Mouse (Mus musculus): Measurements from ENCODE around the gene Itgb4.

The Itgb4 gene

GRCm38 (mm10) chr11:116028177-116028865, 53.8 kb downstream of the Itgb4 start:
- DNase-seq (ENCODE audit: low read depth), result no peak

DNA sequence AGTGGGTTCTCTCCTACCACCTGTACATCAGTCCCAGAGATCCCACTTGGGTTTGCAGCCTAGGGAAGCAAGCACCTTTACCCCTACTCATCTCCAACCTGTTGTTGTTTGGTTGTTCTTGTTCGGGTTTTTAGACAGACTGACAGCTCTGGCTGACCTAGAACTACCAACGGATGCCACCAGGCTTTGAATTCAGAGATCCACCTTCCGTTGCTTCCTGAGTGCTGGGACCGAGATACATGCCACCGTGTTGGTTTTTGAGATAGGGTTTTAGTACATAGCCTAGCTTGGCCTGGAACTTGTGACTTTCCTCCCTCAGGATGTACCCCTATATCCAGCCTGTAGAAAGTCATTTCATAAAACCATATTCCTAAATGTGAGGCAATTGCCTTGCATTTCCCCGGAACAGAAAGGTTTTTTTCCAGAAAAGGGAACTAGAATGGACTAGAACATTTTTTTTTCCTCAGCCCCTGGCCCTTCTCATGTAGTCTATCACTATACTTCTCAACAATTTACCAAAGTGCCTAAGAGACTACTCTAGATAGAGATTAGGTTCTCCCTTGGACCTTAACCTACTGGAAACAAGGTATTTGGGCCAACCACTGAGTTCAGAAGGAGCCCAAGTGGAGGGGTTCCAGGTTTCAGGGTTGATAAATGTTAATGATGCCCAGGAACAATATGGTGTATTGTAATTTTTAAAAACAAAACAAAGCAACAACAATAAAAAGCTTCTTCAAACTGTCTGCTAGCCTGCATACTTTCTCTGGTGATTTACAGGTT, 54.8 kb downstream of the Itgb4 start:
- no peak for DNase-seq (ENCODE audit: low read depth)

GRCm38 (mm10) chr11:116030088-116030897, 55.8 kb downstream of the Itgb4 start, which contains the start of gene Unk:
TSS of gene Unk (plus strand) at chr11:116030322.
- peak; percentile 98 for DNase-seq (ENCODE audit: low read depth)

DNA sequence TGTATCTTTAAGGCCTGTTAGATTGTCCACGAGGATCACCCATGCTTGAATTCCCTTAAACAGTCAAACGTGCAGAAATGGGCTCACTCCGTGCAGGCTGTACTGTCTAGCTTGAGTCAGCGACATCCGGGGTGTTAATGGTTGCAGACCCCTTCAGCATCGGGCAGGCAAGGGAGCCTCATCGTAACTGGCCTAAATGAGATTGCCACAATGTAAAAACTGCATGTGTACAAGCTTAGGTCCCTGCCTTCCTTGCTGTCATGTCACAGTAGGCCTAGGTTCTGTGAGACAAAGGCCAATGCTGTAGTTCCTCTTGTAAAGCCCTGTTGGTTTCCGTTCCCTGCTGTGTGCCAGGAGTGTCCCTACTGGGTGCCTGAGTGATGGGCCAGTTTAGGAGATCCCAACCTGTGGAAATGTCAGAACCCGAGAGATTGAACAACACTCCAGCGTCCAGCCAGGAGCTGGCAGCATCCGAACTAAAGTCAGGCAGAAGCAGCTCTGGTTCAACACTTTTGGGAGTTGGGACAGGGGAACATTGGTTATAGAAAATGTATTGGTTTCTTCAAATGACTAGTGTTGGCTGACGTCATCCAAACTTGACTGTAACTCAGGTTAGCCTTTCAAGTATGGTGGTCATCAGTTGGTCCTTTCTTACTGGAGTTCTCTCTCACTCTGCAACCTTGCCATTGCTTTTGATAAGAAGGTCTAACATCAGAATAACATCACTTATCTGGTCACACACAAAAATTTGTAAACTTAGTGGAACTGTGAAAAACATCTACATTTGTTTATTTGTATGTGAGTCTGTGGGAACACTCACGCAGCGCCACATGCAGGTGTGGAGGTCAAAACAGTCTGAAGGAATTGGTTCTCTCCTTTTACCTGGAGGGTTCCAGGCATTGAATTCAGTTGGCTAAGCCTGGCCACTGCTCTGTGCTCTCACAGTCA, 56.7 kb downstream of the Itgb4 start:
- DNase-seq (ENCODE audit: low read depth), result no peak

- no peak for DNase-seq (ENCODE audit: low read depth)
These were observed 60.1 kb downstream of the Itgb4 start for GRCm38 (mm10) chr11:116034584-116034983.

GRCm38 (mm10) chr11:116036671-116037070, 62.2 kb downstream of the Itgb4 start:
- DNase-seq (ENCODE audit: low read depth), result no peak

DNA sequence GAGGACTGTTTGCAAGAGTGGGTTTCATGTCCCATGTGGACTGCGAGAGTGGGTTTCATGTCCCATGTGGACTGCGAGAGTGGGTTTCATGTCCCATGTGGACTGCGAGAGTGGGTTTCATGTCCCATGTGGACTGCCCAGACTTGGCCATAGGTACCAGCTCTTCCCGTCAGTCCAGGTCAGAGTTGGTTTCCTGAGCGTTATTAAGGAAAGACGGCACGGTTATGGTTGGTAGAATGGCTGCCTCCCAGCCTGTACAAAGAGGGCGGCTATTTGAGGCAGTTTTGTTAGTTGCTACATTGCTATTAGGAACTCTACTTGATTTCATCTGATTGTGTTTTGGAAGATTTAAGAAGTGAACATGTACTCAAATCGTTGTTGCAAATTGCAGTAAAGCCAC, 63.3 kb downstream of the Itgb4 start:
- no peak for DNase-seq (ENCODE audit: low read depth)

DNA sequence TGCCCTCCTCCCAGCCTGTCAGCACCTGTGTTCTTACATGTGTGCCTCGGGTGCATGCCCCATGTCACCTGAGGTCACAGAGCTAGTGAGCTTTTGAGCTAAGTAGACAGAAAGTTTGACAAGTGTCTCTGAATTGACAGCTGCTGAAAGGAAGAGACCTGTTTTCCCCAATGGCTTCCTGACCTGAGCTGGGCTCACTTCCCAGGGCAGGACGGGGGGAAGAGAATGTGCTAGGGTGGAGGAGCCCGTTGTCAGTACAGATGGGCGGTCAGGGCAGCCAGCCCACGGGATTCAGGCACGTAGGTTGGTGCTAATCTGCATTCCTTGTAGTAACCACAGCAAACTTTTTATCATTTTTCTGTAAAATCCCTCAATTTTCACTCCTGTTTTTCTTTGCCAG, 66.1 kb downstream of the Itgb4 start:
- DNase-seq (ENCODE audit: low read depth), result no peak

- no peak for DNase-seq (ENCODE audit: low read depth)
These were observed 67.3 kb downstream of the Itgb4 start for GRCm38 (mm10) chr11:116041833-116042232.

GRCm38 (mm10) chr11:116042372-116043138, 68.0 kb downstream of the Itgb4 start:
- DNase-seq (ENCODE audit: low read depth), result no peak

GRCm38 (mm10) chr11:116043286-116043685, 68.8 kb downstream of the Itgb4 start:
- no peak for DNase-seq (ENCODE audit: low read depth)

DNA sequence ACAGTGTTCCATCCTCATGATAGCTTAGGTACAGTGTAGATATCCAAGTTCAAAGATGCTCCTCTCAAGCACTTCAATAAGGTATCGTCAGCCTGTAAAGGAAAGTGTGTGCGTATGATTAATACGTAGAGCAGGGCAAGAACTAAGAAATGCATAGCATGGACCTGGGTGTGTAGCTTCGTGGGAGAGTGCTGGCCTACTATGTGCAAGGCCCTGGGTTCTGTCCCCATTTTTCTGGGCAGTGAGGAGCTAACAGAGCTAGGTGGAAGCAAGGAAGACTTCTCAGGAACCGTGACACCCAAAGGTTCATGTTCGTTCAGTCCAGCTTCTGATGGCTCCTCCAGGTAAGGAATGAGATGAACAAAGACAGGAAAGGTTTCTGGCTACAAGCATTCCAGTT, 70.7 kb downstream of the Itgb4 start:
- no peak for DNase-seq (ENCODE audit: low read depth)

DNA sequence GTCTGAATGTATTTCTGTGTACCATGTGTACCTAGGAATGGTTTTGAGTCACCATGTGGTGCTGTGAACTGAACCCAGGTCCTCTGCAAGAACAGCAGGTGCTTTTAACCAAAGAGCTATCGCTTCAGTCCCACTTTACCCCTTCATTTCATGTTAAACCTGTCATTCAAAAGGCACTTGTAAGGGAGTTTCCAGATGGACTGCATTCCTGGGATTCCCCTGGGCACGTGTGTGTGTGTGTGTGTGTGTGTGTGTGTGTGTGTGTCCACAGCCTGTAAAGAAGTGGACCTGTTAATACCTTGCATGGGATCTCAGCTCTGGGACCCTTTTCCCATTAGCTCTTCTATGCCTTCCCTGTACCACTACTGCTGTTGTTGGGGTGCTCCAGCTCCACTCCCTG, 75.1 kb downstream of the Itgb4 start:
- no peak for DNase-seq (ENCODE audit: low read depth)

- no peak for DNase-seq (ENCODE audit: low read depth)
These were observed 75.7 kb downstream of the Itgb4 start for GRCm38 (mm10) chr11:116050196-116050595.

DNA sequence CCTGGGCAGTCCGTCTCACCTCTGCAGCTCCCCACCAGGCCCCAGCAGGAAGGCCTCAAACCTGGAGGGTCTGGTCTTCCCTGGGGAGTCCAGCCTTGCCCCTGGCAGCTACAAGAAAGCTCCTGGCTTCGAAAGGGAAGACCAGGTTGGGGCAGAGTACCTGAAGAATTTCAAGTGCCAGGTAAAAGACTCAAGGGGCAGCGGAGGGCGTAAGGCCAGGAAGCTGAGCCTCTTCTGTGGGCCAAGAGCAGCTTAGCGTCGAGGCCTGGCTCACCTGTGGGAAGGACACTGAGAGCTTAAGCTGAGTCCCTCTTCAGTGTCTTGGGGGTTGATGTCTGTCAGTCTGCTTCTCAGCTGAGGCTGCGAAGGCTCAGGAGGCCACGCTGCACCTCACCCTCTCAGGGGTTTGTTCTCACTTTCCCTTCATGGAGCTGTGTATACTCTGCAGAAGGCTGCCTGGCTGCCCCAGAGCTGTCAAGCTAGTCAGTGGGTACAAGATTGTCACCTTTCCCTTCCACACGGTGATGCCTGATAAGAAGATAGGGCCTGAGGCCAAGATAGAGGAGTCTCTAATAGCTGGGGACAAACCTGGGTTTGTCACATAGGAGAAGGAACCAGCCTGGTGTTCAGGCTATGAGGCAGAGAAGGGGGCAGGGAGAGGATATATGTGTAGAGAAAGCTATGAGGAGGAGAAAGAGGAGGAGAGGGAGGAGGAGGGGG, 79.2 kb downstream of the Itgb4 start:
- no peak for DNase-seq (ENCODE audit: low read depth)

DNA sequence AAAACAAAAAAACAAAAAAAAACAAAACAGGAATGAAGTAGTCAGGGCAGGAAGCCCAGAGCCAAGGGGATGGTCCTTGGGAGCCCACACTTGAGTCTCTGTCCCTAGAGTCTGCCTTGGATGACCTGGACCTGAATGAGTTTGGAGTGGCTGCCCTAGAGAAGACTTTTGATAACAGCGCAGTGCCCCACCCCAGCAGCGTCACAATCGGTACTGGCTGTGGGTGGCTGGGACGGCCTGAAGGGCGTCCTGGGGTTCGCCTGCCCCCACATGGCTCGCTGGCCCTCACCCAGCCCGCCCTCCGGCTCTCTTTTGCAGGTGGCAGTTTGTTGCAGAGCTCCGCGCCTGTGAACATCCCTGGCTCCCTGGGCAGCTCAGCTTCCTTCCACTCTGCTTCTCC, 81.4 kb downstream of the Itgb4 start:
- no peak for DNase-seq (ENCODE audit: low read depth)

GRCm38 (mm10) chr11:116057237-116057881, 82.8 kb downstream of the Itgb4 start:
- DNase-seq (ENCODE audit: low read depth), result no peak
